Mouse (Mus musculus) heart, postnatal 14 days (tissue): Measurements from ENCODE around the gene Ddc. TPM values are rescaled to one million over a fixed set of nuclear protein-coding genes. Genes with fewer than 3 reads are reported as not detected.
A peak's percentile ranks its signal among the peaks of the same experiment; 100 is the strongest.

Experiments
- DNase-seq, 2 experiments: peaks; one replicate each; pipeline ENCODE4 v3.0.0; 2021 to 2022
- intact Hi-C: fragments of 180-260 bp; cut with DNase I; formaldehyde crosslinking; loops from one replicate; pipeline ENCODE4 v1.15.1; 2025
- total RNA-seq, 2 experiments: library from RNA; stranded (reverse); gene quantifications; 2 replicates each; pipeline ENCODE4 v1.2.3; 2021

The Ddc gene
- total RNA-seq, 2 experiments from 2014 or later, result 3.1 to 5.8 TPM

DNA sequence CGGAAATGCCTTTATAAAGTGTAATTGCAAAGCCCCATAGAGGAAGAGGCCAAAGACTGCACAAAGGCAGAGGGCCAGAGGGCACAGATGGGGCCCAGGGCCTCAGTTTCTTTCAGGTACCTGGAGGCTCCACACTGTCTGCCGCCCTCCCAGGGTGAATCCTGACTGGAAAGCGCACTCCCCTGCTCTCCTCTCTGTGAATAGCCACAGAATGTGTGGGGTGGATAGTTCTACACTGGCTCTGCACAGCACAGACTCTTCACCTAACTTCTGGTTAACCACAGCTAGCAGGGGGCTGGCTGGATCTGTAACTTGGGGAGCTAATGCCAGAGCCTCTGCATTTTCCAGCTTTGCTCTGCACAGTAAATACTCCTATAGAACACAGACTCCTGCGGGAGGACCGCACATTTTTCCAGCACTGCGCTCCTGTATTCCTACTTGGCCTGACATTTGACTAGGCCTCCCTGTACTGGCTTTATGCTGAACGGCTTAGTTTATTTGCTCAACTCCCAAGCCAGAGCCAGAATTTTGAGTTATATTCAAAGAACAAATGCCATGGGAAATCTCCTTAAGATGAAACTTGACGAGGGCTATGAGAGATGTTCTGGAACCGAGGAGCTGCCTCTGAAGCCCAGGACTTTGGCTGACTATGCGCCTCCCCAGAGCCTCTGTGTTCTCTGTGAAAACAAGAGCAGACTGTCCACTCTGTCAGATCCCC, 18.8 kb downstream of the Ddc start:
- intact Hi-C loops, result no loop called here
- peak; percentile 29 to 38 for DNase-seq

DNA sequence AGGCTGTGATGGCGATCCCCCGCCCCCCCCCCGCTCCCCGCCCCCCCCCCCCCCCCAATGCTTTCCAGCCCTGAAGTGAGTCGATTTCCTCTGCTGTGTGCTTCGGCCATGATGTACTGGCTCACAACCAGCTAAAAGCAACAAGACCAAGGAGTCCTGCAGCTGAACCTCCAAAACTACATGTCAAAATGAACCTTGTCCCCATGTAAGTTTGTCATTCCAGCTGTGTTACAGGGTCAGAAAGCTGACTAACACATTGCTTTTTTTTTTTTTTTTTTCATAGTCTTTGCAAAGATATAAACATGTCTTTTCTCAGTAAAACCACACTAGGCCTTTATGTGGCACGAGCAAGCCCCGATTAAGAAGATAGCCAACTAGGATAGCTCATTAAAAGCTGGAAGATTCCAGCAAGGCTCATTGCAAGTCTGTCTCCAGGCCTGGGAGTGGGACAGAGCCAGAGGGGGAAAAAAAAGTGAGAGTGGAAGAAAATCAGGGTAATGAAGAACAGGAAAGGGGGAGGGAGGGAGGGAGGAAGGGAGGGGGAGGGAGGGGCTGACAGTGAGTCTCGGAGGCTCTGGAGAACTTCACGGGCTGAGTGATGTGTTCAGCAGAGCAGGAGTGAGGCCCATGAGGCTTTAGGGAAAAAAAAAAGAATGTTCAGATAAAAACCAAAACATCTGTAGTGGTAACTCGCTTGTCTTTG, 19.5 kb downstream of the Ddc start:
- intact Hi-C loops, result no loop called here
- DNase-seq, result peak; percentile 35 to 36

GRCm38 (mm10) chr11:11877891-11878277, 20.1 kb downstream of the Ddc start:
- intact Hi-C loops, result no loop called here
- no peak for DNase-seq

DNA sequence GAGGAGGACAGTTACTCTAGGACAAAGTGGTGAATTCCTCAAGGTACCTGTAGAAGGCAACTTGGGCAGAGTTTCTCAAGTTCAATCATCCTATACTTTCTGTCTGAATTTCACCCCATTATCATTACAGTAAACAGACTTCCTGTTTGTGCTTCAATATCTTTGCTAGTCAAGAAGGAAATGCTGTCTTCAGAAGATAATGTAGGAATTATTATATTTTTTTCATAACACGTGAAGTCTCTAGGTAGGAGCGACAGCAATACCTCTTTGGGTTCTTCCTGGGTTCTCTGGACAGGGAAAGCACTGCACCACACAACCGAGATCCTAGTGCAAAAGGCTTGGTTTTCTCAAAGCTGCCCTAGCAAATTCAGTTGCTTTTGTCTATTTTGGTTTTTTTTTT, 21.6 kb downstream of the Ddc start:
- DNase-seq, result no peak
- intact Hi-C loops, result no loop called here

- peak; percentile 22 to 52 for DNase-seq
Measured at GRCm38 (mm10) chr11:11875230-11875629, 22.7 kb downstream of the Ddc start.

GRCm38 (mm10) chr11:11873023-11873908, 24.7 kb downstream of the Ddc start:
- intact Hi-C loops, result no loop called here
- DNase-seq, result peak; percentile 73 to 75

More at GRCm38 (mm10) chr11:11875230-11875629, 22.7 kb downstream of the Ddc start:
- intact Hi-C loops, result no loop called here

DNA sequence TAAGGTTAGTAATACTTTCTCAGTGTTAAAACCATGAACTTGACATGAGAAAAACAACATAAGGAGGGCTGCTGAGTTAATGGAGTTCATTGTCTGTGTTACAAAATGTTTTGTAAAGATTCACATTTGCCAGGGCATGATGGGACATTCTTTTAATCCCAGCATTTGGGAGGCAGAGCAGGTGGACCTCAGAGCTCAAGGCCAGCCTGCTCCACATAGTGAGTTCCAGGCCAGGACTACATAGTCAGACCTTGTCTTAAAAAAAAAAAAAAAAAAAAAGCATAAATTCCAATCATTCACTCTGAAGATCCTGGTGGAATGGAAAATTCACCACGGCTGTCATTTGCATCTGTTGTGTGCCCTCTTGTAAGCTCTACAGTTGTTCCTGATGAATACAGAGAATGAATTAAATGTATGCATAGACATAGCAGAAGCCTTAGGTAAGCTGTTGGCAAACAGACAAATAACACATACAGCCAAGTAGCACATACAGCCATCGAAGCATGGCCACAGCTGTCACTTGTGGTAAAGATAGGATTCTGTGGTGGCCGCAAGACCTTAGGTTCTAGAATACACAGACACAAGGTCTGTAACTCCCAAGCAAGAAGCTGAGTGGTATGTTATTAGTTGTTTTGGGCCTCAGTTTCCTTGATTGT, 25.7 kb downstream of the Ddc start:
- intact Hi-C loops, result no loop called here
- no peak for DNase-seq

DNA sequence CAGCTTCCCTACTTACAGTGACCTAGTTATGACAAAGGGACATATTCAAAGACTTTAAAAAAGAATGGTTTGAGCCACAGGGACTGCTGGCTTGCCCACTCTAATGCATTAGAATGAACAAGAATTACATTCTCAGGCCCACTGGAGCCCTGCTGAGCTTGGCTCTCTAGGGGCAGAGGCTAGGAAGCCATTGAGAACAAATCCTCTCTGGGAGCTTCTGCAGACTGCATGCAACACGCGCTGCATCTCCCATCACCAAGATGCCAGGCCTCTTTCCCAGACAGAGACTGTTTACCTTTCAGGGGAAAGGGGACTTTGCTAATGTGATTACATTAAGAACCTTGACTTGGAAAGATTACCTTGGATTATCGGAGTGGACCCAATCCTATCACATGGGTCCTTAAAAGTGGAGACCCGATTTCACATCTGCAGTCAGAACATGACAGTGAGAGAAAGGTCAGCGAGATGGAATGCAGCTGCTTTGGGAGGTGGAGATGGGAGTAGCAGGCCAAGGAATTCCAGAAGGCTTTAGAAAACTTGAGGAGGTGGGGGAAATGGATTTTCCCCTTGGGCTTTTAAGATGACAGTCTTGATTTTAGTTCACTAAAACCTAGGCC, 26.6 kb downstream of the Ddc start:
- peak; percentile 26 for DNase-seq
- intact Hi-C loops, result no loop called here

GRCm38 (mm10) chr11:11867971-11868481, 29.9 kb downstream of the Ddc start:
- no peak for DNase-seq
- intact Hi-C loops, result no loop called here

- DNase-seq, result no peak
- intact Hi-C loops, result no loop called here
Measured at GRCm38 (mm10) chr11:11866696-11867095, 31.2 kb downstream of the Ddc start.

DNA sequence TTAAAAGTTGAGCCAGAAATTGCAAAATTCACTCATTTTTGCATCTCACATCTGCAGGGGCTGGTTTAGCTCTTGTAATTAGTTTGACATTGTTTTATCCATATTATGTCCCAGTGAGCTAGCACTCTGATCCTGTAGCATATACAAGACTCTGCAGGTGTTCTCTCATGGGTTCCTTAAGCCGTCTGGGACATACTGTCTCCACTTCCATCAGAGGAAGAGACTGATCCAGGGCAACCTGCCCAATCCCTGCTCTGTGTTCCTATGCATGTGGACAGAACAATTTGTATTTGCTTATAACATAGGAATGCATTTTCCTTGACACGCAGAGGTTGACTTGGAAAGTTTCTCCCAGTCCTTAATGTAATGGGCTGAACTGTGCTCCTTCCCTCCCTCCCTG, 32.8 kb downstream of the Ddc start:
- intact Hi-C loops, result no loop called here

GRCm38 (mm10) chr11:11864446-11865101, 33.4 kb downstream of the Ddc start:
- no peak for DNase-seq
- intact Hi-C loops, result no loop called here

More for the DNA sequence above, 32.8 kb downstream of the Ddc start:
- DNase-seq, result no peak

DNA sequence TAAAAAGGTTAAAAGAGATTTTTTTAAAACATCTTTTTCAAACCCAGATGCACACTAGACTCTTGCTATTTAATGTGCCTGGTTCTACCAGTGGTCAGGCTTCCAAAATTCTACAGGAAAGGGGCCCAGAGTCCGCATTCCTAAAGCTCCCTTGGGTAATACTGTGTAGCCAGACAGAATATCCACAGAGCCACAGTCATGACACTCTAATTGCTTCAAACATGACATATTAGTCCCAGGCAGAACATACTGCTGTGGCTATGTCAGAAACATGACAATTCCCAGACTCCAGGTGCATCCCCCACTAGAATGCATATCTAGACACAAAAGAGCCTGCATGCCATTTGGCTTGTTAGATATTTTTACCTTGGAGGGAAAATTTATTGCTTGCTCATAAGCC, 35.4 kb downstream of the Ddc start:
- no peak for DNase-seq
- intact Hi-C loops, result no loop called here

DNA sequence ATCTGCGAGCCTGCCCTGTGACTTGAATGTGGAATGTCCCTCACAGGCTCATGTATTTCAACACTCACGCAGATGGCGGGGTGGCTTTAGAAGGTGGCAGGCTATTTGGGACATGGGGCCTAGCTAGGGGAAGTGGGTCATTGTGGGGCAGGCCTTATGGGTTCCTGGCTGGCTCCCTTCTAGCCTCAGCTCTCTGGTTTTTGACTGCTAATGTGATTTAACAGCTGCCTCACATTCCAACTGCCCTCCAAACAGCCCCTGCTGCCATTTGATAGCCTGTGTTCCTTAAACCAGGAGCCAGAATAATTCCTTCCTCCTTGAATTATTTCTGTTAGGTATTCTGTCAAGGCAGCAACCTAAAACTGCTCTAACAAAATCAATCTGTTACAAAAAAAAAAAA, 41.0 kb downstream of the Ddc start:
- intact Hi-C loops, result no loop called here
- DNase-seq, result no peak

DNA sequence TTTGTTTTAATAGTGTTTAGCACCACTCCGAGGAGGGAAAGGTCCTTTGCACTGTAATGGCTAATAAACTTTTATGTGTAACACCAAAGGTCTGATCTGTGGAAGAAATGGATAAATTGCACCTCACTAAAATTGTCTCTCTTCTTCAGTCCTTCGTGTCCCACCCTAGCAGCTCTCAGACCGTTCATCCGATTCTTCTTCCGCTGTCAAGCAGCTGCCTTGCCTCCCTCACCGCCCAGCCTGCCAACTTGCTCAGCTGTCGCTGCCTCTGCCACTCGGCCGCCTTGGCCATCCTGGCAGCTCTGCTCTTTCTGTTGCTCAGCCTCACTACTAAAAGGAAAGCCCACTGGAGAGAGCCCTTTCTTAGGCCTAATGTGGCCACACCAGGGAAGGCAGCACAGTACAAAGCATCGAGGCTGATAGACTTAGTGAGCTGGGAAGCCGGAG, 42.2 kb downstream of the Ddc start:
- no peak for DNase-seq
- intact Hi-C loops, result no loop called here

GRCm38 (mm10) chr11:11855061-11855672, 42.8 kb downstream of the Ddc start:
- DNase-seq, result no peak
- intact Hi-C loops, result no loop called here

GRCm38 (mm10) chr11:11853731-11854461, 44.0 kb downstream of the Ddc start:
- DNase-seq, result no peak
- intact Hi-C loops, result no loop called here

DNA sequence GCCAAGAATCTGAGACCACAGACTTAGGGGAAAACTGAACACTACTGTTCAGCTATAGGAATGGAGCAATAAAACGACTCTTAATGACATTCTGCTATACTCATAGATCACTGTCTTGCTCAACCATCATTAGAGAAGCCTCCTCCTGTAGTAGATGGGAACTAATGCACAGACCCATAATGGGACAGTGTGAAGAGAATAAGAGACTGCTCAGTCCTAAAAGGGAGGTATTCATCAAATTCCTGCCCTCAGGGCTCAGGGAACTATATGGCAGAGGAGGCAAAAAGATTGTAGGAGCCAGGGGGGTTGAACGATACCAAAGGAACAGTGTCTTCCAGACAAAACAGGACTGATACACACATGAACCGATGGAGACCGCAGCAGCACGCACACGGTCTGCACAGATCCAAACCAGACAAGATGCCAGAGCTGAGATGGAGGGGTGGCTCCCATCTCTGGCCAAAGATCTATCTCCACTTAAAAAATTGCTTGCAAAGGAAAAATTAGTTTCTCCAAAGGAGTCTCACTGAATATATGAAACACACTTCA, 45.9 kb downstream of the Ddc start:
- intact Hi-C loops, result no loop called here

More for the DNA sequence above, 45.9 kb downstream of the Ddc start:
- no peak for DNase-seq
